Mouse (Mus musculus): ENCODE data around the gene Tanc2. TPM values are rescaled to one million over a fixed set of nuclear protein-coding genes. Genes with fewer than 3 reads are reported as not detected.

Tanc2 gene
- polyA plus RNA-seq, 1 experiment from 2014 or later = 11.0 TPM

GRCm38 (mm10) chr11:105731541-105731940, 141.8 kb downstream of the Tanc2 start:
- Histone ChIP-seq H3K79me2 (ENCODE audit: inconsistent target) (no peaks in the 10 kb centered on the region), H3K4me3 (ENCODE audit: inconsistent target) (no peak overlapping the region), H3K27ac (no peak overlapping the region), H3K36me3 (ENCODE audit: inconsistent target) (no peaks in the 10 kb centered on the region)
- WGBS (ENCODE audit: missing documents) = 86% methylated on average over 6 of the region's 6 CpGs

- H3K4me3 ChIP-seq (ENCODE audit: inconsistent target) = no peak overlapping the region
- H3K79me2 ChIP-seq (ENCODE audit: inconsistent target) = no peaks in the 10 kb centered on the region
- 84% methylated on average over 4 of the region's 4 CpGs for WGBS (ENCODE audit: missing documents)
Measured at GRCm38 (mm10) chr11:105731989-105732531, 142.3 kb downstream of the Tanc2 start.

GRCm38 (mm10) chr11:105743171-105743570, 153.4 kb downstream of the Tanc2 start:
- WGBS (ENCODE audit: missing documents) = 67% methylated on average over 1 of the region's 1 CpGs
- Histone ChIP-seq H3K36me3 (ENCODE audit: inconsistent target) (no peaks in the 10 kb centered on the region), H3K4me3 (ENCODE audit: inconsistent target) (no peak overlapping the region), H3K27ac (no peak overlapping the region), H3K79me2 (ENCODE audit: inconsistent target) (no peaks in the 10 kb centered on the region)

More at GRCm38 (mm10) chr11:105731989-105732531, 142.3 kb downstream of the Tanc2 start:
- Histone ChIP-seq H3K27ac (no peak overlapping the region), H3K36me3 (ENCODE audit: inconsistent target) (no peaks in the 10 kb centered on the region)

- 93% methylated on average over 2 of the region's 2 CpGs for WGBS (ENCODE audit: missing documents)
- no peak overlapping the region for H3K27ac ChIP-seq
Measured at GRCm38 (mm10) chr11:105749297-105750071, 159.7 kb downstream of the Tanc2 start.

GRCm38 (mm10) chr11:105758561-105759203, 168.9 kb downstream of the Tanc2 start:
- Histone ChIP-seq H3K36me3 (ENCODE audit: inconsistent target) (no peaks in the 10 kb centered on the region), H3K27ac (no peak overlapping the region), H3K79me2 (ENCODE audit: inconsistent target) (no peaks in the 10 kb centered on the region), H3K4me3 (ENCODE audit: inconsistent target) (no peak overlapping the region)
- 98% methylated on average over 5 of the region's 7 CpGs for WGBS (ENCODE audit: missing documents)

More at GRCm38 (mm10) chr11:105749297-105750071, 159.7 kb downstream of the Tanc2 start:
- no peaks in the 10 kb centered on the region for H3K36me3 ChIP-seq (ENCODE audit: inconsistent target)
- no peaks in the 10 kb centered on the region for H3K79me2 ChIP-seq (ENCODE audit: inconsistent target)
- H3K4me3 ChIP-seq (ENCODE audit: inconsistent target) = no peak overlapping the region

- Histone ChIP-seq H3K4me3 (ENCODE audit: inconsistent target) (no peak overlapping the region), H3K36me3 (ENCODE audit: inconsistent target) (no peaks in the 10 kb centered on the region), H3K27ac (no peak overlapping the region), H3K79me2 (ENCODE audit: inconsistent target) (no peaks in the 10 kb centered on the region)
- WGBS (ENCODE audit: missing documents) = 82% methylated on average over 2 of the region's 2 CpGs
Measured at GRCm38 (mm10) chr11:105759413-105759812, 169.6 kb downstream of the Tanc2 start.

- 96% methylated on average over 4 of the region's 4 CpGs for WGBS (ENCODE audit: missing documents)
- H3K27ac ChIP-seq = no peak overlapping the region
Measured at GRCm38 (mm10) chr11:105760346-105760745, 170.6 kb downstream of the Tanc2 start.

GRCm38 (mm10) chr11:105777802-105778201, 188.0 kb downstream of the Tanc2 start:
- Histone ChIP-seq H3K4me3 (ENCODE audit: inconsistent target) (no peak overlapping the region), H3K27ac (no peak overlapping the region), H3K36me3 (ENCODE audit: inconsistent target) (no peaks in the 10 kb centered on the region), H3K79me2 (ENCODE audit: inconsistent target) (no peaks in the 10 kb centered on the region)

More at GRCm38 (mm10) chr11:105760346-105760745, 170.6 kb downstream of the Tanc2 start:
- H3K79me2 ChIP-seq (ENCODE audit: inconsistent target) = no peaks in the 10 kb centered on the region
- H3K4me3 ChIP-seq (ENCODE audit: inconsistent target) = no peak overlapping the region
- no peaks in the 10 kb centered on the region for H3K36me3 ChIP-seq (ENCODE audit: inconsistent target)

- H3K4me3 ChIP-seq (ENCODE audit: inconsistent target) = no peak overlapping the region
- no peaks in the 10 kb centered on the region for H3K79me2 ChIP-seq (ENCODE audit: inconsistent target)
- no peak overlapping the region for H3K27ac ChIP-seq
- H3K36me3 ChIP-seq (ENCODE audit: inconsistent target) = no peaks in the 10 kb centered on the region
Measured at GRCm38 (mm10) chr11:105792501-105792900, 202.7 kb downstream of the Tanc2 start.

GRCm38 (mm10) chr11:105803686-105804085, 213.9 kb downstream of the Tanc2 start:
- no peaks in the 10 kb centered on the region for H3K79me2 ChIP-seq (ENCODE audit: inconsistent target)
- H3K27ac ChIP-seq = no peak overlapping the region
- WGBS (ENCODE audit: missing documents) = 100% methylated on average over 3 of the region's 3 CpGs

GRCm38 (mm10) chr11:105804776-105805175, 215.0 kb downstream of the Tanc2 start:
- no peak overlapping the region for H3K4me3 ChIP-seq (ENCODE audit: inconsistent target)
- H3K79me2 ChIP-seq (ENCODE audit: inconsistent target) = no peaks in the 10 kb centered on the region
- 83% methylated on average over 3 of the region's 3 CpGs for WGBS (ENCODE audit: missing documents)
- H3K27ac ChIP-seq = no peak overlapping the region
- no peaks in the 10 kb centered on the region for H3K36me3 ChIP-seq (ENCODE audit: inconsistent target)

More at GRCm38 (mm10) chr11:105803686-105804085, 213.9 kb downstream of the Tanc2 start:
- H3K4me3 ChIP-seq (ENCODE audit: inconsistent target) = no peak overlapping the region
- H3K36me3 ChIP-seq (ENCODE audit: inconsistent target) = no peaks in the 10 kb centered on the region

- Histone ChIP-seq H3K36me3 (ENCODE audit: inconsistent target) (no peaks in the 10 kb centered on the region), H3K79me2 (ENCODE audit: inconsistent target) (no peaks in the 10 kb centered on the region), H3K4me3 (ENCODE audit: inconsistent target) (no peak overlapping the region), H3K27ac (no peak overlapping the region)
- WGBS (ENCODE audit: missing documents) = 95% methylated on average over 5 of the region's 5 CpGs
Measured at GRCm38 (mm10) chr11:105807103-105807502, 217.3 kb downstream of the Tanc2 start.

- no peaks in the 10 kb centered on the region for H3K36me3 ChIP-seq (ENCODE audit: inconsistent target)
- 63% methylated on average over 1 of the region's 1 CpGs for WGBS (ENCODE audit: missing documents)
- H3K27ac ChIP-seq = no peak overlapping the region
- H3K4me3 ChIP-seq (ENCODE audit: inconsistent target) = no peak overlapping the region
- no peaks in the 10 kb centered on the region for H3K79me2 ChIP-seq (ENCODE audit: inconsistent target)
Measured at GRCm38 (mm10) chr11:105823246-105823645, 233.5 kb downstream of the Tanc2 start.

GRCm38 (mm10) chr11:105823759-105824158, 234.0 kb downstream of the Tanc2 start:
- 62% methylated on average over 2 of the region's 2 CpGs for WGBS (ENCODE audit: missing documents)
- H3K4me3 ChIP-seq (ENCODE audit: inconsistent target) = no peak overlapping the region
- H3K79me2 ChIP-seq (ENCODE audit: inconsistent target) = no peaks in the 10 kb centered on the region
- H3K27ac ChIP-seq = no peak overlapping the region
- no peaks in the 10 kb centered on the region for H3K36me3 ChIP-seq (ENCODE audit: inconsistent target)

GRCm38 (mm10) chr11:105828175-105828574, 238.4 kb downstream of the Tanc2 start:
- no peaks in the 10 kb centered on the region for H3K79me2 ChIP-seq (ENCODE audit: inconsistent target)
- no peaks in the 10 kb centered on the region for H3K36me3 ChIP-seq (ENCODE audit: inconsistent target)
- WGBS (ENCODE audit: missing documents) = 92% methylated on average over 2 of the region's 2 CpGs
- H3K4me3 ChIP-seq (ENCODE audit: inconsistent target) = no peak overlapping the region
- H3K27ac ChIP-seq = no peak overlapping the region

All from macrophage (primary cell).